Mouse (Mus musculus) heart, embryonic 11.5 days (tissue): ENCODE measurements around the gene Nfix. TPM values are rescaled to one million over a fixed set of nuclear protein-coding genes. Genes with fewer than 3 reads are reported as not detected.

ENCODE experiments used
- ATAC-seq: fragments of 200-750 bp; cut with Nextera tagmentation; replicated peaks from 2 replicates; pipeline ENCODE4 v1.8.0; 2017; ENCODE audit warnings: moderate library complexity; ENCODE audit not compliant: insufficient number of reproducible peaks, low FRiP score, low TSS enrichment
- H3K27ac ChIP-seq: fragments of 300-500 bp; sonication (generic); 2 replicates; pipeline ENCODE4 v1.5.1; 2014; ENCODE audit warnings: mild to moderate bottlenecking, low read depth, low read length
- H3K27me3 ChIP-seq: fragments of 300-500 bp; sonication (generic); 2 replicates; pipeline ENCODE4 v1.6.1; 2014; ENCODE audit warnings: mild to moderate bottlenecking, low read length, mixed read lengths; ENCODE audit not compliant: control insufficient read depth, insufficient read depth
- H3K36me3 ChIP-seq: fragments of 300-500 bp; sonication (generic); 2 replicates; pipeline ENCODE4 v1.6.1; 2014; ENCODE audit warnings: mild to moderate bottlenecking, low read length, moderate library complexity, mixed read lengths; ENCODE audit not compliant: control insufficient read depth, insufficient read depth
- H3K4me1 ChIP-seq: fragments of 300-500 bp; sonication (generic); 2 replicates; pipeline ENCODE4 v1.6.1; 2014; ENCODE audit warnings: low read length; ENCODE audit not compliant: control insufficient read depth, insufficient read depth
- H3K4me2 ChIP-seq: fragments of 300-500 bp; sonication (generic); 2 replicates; pipeline ENCODE4 v1.6.1; 2014; ENCODE audit warnings: mild to moderate bottlenecking, moderate library complexity
- H3K4me3 ChIP-seq: fragments of 300-500 bp; sonication (generic); 2 replicates; pipeline ENCODE4 v1.5.1; 2014; ENCODE audit warnings: low read depth, low read length
- H3K9ac ChIP-seq: fragments of 300-500 bp; sonication (generic); 2 replicates; pipeline ENCODE4 v1.6.1; 2014; ENCODE audit warnings: mild to moderate bottlenecking, low read depth, low read length, moderate library complexity
- H3K9me3 ChIP-seq: fragments of 300-500 bp; sonication (generic); replicated peaks from 2 replicates; pipeline ENCODE4 v1.6.1; 2016; ENCODE audit warnings: low read length; ENCODE audit not compliant: control insufficient read depth
- WGBS: fragments of 180-500 bp; shearing (Covaris S2); extraction: QIAGEN DNeasy Blood & Tissue Kit; methylation state at CpG from one replicate; pipeline ENCODE4 v1.1.7; 2014; ENCODE audit not compliant: insufficient replicate concordance; 5-methylcytosine and 5-hydroxymethylcytosine counted together
- polyA plus RNA-seq: library from polyadenylated mRNA; unstranded; fragments of >200 nt; fragmentation: Nextera tagmentation; extraction: Ambion mirVana; gene quantifications from 2 replicates; pipeline ENCODE4 v1.2.1, GENCODE M21; 2014

Nfix gene
- polyA plus RNA-seq, 1 experiment from 2014 or later, result 7.6 TPM

DNA sequence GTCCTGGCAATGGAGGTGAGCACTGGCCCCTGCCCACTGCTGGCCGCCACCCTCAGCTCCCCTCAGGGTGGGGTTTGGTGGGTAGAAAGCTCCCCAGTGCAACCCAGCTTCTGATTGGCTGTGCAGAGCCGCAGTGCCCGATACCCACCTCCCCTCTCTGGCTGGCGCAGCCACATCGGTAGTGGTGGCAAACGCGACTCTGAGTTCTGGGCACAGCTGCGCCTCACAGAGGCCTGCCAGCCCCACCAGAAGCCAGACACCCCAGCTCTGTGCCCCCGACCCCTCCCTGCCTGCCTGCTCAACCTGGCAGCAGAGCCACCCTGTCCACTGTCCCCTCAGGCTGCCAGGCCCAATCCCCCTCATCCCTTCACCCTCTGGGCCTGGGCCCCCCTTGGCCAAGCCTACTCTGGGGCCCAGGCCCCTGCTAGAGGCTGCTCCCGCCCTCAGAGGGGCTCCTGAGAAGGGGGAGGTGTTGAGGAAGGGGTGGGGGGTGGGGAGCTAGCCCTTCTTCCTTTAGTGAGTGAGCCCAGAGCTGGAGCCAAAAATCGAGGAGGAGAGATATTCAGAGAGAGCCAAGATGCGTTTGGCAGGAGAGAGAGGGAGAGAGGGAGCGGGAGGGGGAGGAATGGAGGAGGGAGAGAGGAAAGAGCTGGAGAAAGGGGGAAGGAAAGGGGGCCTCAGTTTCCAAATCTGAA lies 6.2 kb downstream of the Nfix start:
- ATAC-seq, result no peak
- WGBS, result 53% methylated on average over 13 of the region's 13 CpGs
- no peaks in the 10 kb centered on the region for H3K36me3 ChIP-seq
- no peak overlapping the region; the same call in 1 of the 2 replicates for H3K4me3 ChIP-seq
- H3K27ac ChIP-seq, result no peak overlapping the region
- H3K9ac ChIP-seq, result no peak overlapping the region; the same call in 1 of the 2 replicates
- H3K27me3 ChIP-seq, result peaks cover 87% of the 10 kb centered on the region
- H3K4me1 ChIP-seq, result peaks cover 7% of the 10 kb centered on the region; the same call in 1 of the 2 replicates
- no peaks in the 10 kb centered on the region for H3K9me3 ChIP-seq
- H3K4me2 ChIP-seq, result no peak overlapping the region

DNA sequence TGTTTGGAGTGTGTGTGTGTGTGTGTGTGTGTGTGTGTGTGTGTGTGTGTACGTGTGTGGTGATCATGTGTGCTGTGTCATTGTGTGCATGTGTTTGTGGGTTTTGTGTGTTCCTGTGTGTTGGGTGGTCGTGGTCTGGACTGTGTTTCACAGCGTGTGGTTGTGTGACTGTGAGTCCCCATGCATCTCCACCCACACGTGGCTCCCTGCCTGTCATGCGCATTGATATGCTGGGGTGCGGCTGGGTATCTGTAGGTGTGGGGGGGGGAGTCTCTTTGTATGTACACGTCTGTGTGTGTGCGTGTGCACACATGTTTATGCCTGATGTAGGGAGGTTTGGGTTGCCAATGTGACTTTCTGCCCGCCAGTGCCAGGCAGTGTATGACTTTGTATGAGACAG lies 7.0 kb downstream of the Nfix start:
- Histone ChIP-seq H3K27ac (no peak overlapping the region), H3K4me3 (no peak overlapping the region), H3K4me1 (0 out of 2 replicates have a peak, but pooled peaks cover 3% of the 10 kb centered on the region), H3K9ac (no peak overlapping the region), H3K4me2 (no peak overlapping the region), H3K36me3 (no peaks in the 10 kb centered on the region), H3K27me3 (peaks cover 87% of the 10 kb centered on the region), H3K9me3 (no peaks in the 10 kb centered on the region)
- no peak for ATAC-seq
- 78% methylated on average over 9 of the region's 9 CpGs for WGBS

DNA sequence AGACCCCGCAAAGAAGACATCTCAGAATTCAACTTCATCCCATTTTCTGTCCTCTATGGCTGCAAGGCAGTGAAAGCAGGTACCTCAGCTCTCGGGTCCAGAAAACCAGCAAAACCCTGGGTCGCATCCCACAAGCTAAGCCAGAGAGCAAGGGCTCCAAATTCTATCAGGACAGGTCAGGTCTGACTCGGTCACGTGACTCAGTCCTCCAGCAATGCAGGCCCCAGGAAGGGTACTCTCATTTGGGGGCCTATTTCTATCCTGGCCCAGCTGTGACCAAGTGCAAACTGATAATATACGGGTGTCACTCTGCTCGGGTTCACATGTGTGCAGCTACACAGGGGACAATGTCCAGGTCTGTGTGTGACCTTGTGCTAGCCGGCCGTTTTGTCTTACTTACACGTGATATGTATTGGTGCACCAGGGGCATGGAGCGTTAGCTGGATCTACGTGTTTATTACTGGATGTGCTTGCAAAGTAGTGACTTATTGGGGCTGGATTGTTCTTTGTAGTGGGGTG lies 7.7 kb downstream of the Nfix start:
- H3K9me3 ChIP-seq, result no peaks in the 10 kb centered on the region
- WGBS, result 68% methylated on average over 12 of the region's 12 CpGs
- H3K27ac ChIP-seq, result no peak overlapping the region
- H3K4me1 ChIP-seq, result 0 out of 2 replicates have a peak, but pooled peaks cover 3% of the 10 kb centered on the region
- H3K36me3 ChIP-seq, result no peaks in the 10 kb centered on the region
- ATAC-seq, result no peak
- peaks cover 87% of the 10 kb centered on the region for H3K27me3 ChIP-seq
- H3K4me2 ChIP-seq, result no peak overlapping the region
- H3K9ac ChIP-seq, result no peak overlapping the region
- H3K4me3 ChIP-seq, result no peak overlapping the region

DNA sequence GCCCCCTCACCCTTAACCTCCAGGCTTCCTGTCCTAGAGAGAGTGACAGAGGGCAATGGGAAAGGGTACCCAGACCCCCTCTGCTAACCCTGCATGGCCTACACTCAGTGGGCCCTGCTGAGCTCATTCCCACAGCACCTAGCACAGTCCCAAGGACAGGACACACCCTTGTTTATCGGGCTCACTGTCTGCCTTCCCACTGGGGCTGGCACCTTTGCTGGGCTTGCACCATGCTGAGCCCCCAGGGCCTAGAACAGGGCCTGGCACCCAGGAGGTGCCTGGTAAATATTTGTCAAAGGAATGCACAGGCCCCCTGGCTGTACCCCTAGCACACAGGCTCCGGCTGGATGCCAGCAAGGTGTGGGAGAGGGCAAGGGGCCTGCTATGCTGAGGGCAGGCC lies 9.6 kb downstream of the Nfix start:
- H3K36me3 ChIP-seq, result no peaks in the 10 kb centered on the region
- WGBS, result 72% methylated on average over 2 of the region's 2 CpGs
- no peak overlapping the region for H3K4me3 ChIP-seq
- no peak overlapping the region for H3K4me2 ChIP-seq
- peaks cover 8% of the 10 kb centered on the region for H3K4me1 ChIP-seq
- H3K9me3 ChIP-seq, result no peaks in the 10 kb centered on the region
- no peak overlapping the region for H3K27ac ChIP-seq
- peaks cover 87% of the 10 kb centered on the region for H3K27me3 ChIP-seq
- 0 out of 2 replicates have a peak overlapping the region, but pooled peaks have one; percentile 28 for H3K9ac ChIP-seq
- no peak for ATAC-seq

DNA sequence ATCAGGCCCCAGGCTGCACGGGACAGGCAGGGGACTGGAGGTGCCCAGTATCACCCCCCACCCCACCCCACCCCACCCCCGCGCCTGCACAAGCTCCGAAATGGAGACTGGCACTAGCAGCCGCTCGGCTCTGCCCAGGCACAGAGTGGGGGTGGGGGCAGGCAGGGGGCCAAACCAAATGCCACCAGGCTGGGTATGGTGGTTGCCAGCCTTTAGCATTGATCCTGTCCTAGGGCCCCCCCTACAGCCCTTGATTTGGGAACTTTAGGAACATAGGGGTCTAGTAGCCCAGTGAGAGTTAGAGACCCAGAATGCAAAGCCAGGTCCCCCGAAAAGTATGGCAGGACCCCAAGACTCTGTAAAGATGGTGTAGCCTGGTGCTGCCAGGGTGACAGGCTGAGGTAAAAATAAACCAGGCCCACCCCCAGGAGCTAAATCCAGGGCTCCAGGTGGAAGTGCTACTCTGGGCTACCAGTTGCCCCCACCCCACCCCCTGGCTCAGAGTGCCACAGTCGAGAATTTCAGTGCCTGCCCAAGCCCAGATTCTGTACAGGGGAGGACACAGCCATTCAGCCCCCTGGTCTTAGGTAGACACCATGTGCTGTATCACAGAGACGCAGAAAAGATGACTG lies 10.2 kb downstream of the Nfix start:
- no peak for ATAC-seq
- Histone ChIP-seq H3K4me1 (peaks cover 9% of the 10 kb centered on the region), H3K27ac (no peak overlapping the region), H3K4me2 (no peak overlapping the region), H3K9me3 (no peaks in the 10 kb centered on the region), H3K4me3 (no peak overlapping the region), H3K36me3 (no peaks in the 10 kb centered on the region), H3K9ac (no peak overlapping the region), H3K27me3 (peaks cover 87% of the 10 kb centered on the region)
- 62% methylated on average over 8 of the region's 9 CpGs for WGBS

DNA sequence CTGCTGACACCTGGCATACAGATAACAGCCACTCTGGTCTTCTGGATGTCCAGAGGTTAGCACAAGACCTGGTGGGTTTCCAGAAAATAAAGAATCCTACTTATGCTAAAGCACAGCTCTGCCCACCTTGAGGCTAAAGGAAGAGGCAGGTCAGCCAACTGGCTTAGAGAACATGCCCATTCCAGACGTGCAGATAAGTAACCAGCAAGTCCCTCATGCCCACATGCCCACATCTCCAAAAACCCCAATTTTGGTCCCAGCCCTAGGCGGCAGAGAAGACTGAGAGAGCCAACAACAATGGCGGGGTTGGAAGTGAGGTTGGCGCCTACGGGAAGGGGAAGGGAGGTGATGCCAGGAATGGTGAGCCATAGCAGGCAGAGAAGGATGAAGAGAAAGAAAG lies 10.8 kb downstream of the Nfix start:
- H3K9me3 ChIP-seq, result no peaks in the 10 kb centered on the region
- no peak overlapping the region for H3K27ac ChIP-seq
- peaks cover 87% of the 10 kb centered on the region for H3K27me3 ChIP-seq
- no peak overlapping the region for H3K4me3 ChIP-seq
- no peaks in the 10 kb centered on the region for H3K36me3 ChIP-seq
- H3K4me2 ChIP-seq, result no peak overlapping the region
- WGBS, result 52% methylated on average over 5 of the region's 5 CpGs
- H3K4me1 ChIP-seq, result peaks cover 14% of the 10 kb centered on the region
- no peak for ATAC-seq
- H3K9ac ChIP-seq, result no peak overlapping the region

DNA sequence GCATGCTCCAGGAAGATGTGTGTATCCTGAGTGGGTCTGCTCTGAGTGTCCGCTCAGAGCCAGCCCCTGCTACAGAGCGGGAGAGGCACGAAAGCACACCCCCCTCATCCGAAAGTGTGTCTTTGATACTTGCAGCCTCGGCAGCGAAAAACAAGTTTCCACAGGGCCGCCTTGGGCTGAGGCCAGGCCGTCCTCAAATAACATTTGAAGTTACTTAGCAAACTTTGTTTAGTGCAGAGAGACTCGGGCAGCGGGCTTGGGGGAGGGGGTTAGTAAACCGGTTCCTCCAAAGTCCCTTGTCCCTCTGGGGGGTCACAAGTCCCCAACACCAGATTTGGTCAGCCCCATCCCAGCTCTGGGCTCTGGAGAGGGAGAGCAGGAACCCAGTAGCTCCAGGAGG lies 11.2 kb downstream of the Nfix start:
- Histone ChIP-seq H3K9me3 (no peaks in the 10 kb centered on the region), H3K4me1 (peaks cover 15% of the 10 kb centered on the region), H3K27me3 (peaks cover 87% of the 10 kb centered on the region), H3K36me3 (no peaks in the 10 kb centered on the region), H3K9ac (no peak overlapping the region), H3K27ac (no peak overlapping the region), H3K4me3 (no peak overlapping the region), H3K4me2 (no peak overlapping the region)
- ATAC-seq, result no peak
- WGBS, result 21% methylated on average over 11 of the region's 11 CpGs

DNA sequence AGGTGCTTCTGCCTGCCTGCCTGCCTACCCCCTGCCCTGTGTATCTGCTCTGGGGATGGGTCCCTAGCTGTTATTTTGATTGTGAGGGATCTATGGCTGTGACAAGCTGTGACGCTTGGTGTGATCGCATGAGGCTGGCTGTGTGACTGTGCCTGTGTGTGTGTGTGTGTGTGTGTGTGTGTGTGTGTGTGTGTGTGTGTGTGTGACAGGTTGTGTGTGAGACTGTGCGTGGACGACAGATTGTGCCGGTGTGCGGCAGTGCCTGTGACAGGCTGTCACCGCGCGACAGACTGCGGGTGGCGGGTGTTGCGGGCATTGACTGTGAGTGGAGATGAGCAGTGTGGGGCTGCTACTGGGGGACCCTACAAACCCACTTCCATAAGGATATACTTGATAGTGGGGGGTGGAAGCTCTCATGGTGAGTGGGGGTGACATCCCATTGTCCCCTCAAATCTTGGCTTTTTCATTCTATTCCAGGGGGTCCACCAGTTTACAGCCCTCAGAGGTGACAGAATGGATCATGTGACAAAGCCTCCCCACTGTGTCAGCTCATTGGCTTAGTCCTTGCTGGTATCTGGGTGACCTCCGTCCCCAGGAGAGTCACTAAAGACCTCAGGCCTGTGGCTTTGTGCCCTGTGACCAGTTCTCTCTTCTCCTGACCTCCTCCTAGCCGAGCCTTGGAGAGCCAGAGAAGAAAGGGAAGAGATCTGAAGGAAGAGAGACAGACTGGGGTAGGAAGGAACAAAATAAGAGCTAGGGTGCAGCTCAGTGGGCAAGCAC lies 12.4 kb downstream of the Nfix start:
- no peak overlapping the region for H3K4me2 ChIP-seq
- H3K4me1 ChIP-seq, result peaks cover 14% of the 10 kb centered on the region
- H3K4me3 ChIP-seq, result no peak overlapping the region
- H3K9me3 ChIP-seq, result no peaks in the 10 kb centered on the region
- H3K36me3 ChIP-seq, result no peaks in the 10 kb centered on the region
- H3K27me3 ChIP-seq, result peaks cover 87% of the 10 kb centered on the region
- H3K9ac ChIP-seq, result no peak overlapping the region
- 15% methylated on average over 14 of the region's 14 CpGs for WGBS
- no peak overlapping the region for H3K27ac ChIP-seq
- no peak for ATAC-seq
